Mouse (Mus musculus) bone marrow macrophage, adult 2 months (primary cell): Measurements from ENCODE around the gene Ctrb1.

Source experiments
- CTCF ChIP-seq: IDR thresholded peaks from 2 replicates; pipeline ENCODE4 v1.5.1; 2012; ENCODE audit warnings: low read depth, mild to moderate bottlenecking, low read length, moderate library complexity
- POLR2A ChIP-seq: IDR thresholded peaks from 2 replicates; pipeline ENCODE4 v1.6.1; 2012; ENCODE audit warnings: mild to moderate bottlenecking, low read depth, low read length, borderline replicate concordance

- TF ChIP-seq CTCF (no peak), POLR2A (no peak)
These were observed 41.7 kb upstream of the Ctrb1 start for GRCm38 (mm10) chr8:111732406-111733085.
